In genomic region chrX:52155408-52155953, GRCm38 (mm10) we compare ENCODE assay signal across 22 mouse cellular contexts. TPM values are rescaled to one million over a fixed set of nuclear protein-coding genes. Genes with fewer than 3 reads are reported as not detected.
A peak's percentile ranks its signal among the peaks of the same experiment; 100 is the strongest.
DNase-seq lines count a peak whose midpoint lies in the region; ATAC-seq and TF ChIP-seq lines count a peak whose summit lies in the region.
"Had no signal": no experiment of that assay in that cellular context is flagged by ENCODE, and none has a peak within 500 bp of the region (broad histone marks: within the 10 kb centered on the region; RNA-seq: fewer than 3 reads in every experiment).

No protein-coding gene starts in this region.

- H3K9ac ChIP-seq in kidney, embryonic 14.5 days (ENCODE audit: low read depth, low read length) = no peak overlapping the region
- no peak overlapping the region for H3K9ac ChIP-seq in lung, embryonic 15.5 days
- H3K9ac ChIP-seq in liver, embryonic 11.5 days (ENCODE audit: low read depth, low read length) = no peak overlapping the region
- H3K9ac ChIP-seq: forebrain, embryonic 13.5 days; liver, embryonic 14.5 days; midbrain, embryonic 12.5 days; neural tube, embryonic 15.5 days had no signal

- ATAC-seq in kidney, embryonic 14.5 days (ENCODE audit: low FRiP score, low TSS enrichment) = no peak
- ATAC-seq in lung, embryonic 15.5 days (ENCODE audit: borderline replicate concordance, extremely low read depth, low FRiP score, low TSS enrichment) = no peak
- ATAC-seq in liver, embryonic 11.5 days (replicated peaks; ENCODE audit: low FRiP score) = no peak
- ATAC-seq in inflammation-experienced regulatory T-cells, adult 6 months = no peak
- ATAC-seq: CD4-positive, CD25-positive, alpha-beta regulatory T cell, adult 4 months; forebrain, embryonic 13.5 days; hindbrain, embryonic 16.5 days; intestine, embryonic 16.5 days had no signal

- 57% methylated on average over 7 of the region's 7 CpGs for WGBS in kidney, adult 2 months
- WGBS in kidney, embryonic 14.5 days = 81% methylated on average over 7 of the region's 7 CpGs
- WGBS in lung, embryonic 15.5 days = 66% methylated on average over 7 of the region's 7 CpGs
- 70% methylated on average over 7 of the region's 7 CpGs for WGBS in liver, embryonic 11.5 days

- H3K9me3 ChIP-seq in kidney, embryonic 14.5 days (ENCODE audit: control insufficient read depth, low read length) = no peaks in the 10 kb centered on the region
- H3K9me3 ChIP-seq in lung, embryonic 15.5 days = no peaks in the 10 kb centered on the region
- no peaks in the 10 kb centered on the region for H3K9me3 ChIP-seq in liver, embryonic 11.5 days (ENCODE audit: control insufficient read depth, low read length)
- H3K9me3 ChIP-seq: forebrain, embryonic 13.5 days; heart, embryonic 10.5 days; limb, embryonic 10.5 days; midbrain, embryonic 12.5 days; neural tube, embryonic 15.5 days had no signal

- DNase-seq in kidney, adult 2 months = peak; percentile 64
- no peak for DNase-seq in lung, postnatal 4 days
- no peak for DNase-seq in liver, embryonic 11.5 days (ENCODE audit: low spot score)
- DNase-seq in ovary, postnatal 10 days (ENCODE audit: low spot score) = no peak
- DNase-seq: adrenal gland, postnatal 25 days; cerebellum, adult 8-10 months; cerebellum, postnatal 36 days; lung, postnatal 10 days; thymus, adult 18-20 months; thymus, postnatal 36 days had no signal

- H3K4me1 ChIP-seq in kidney, adult 2 months (ENCODE audit: control insufficient read depth, insufficient read depth, low read length) = peaks cover 15% of the 10 kb centered on the region
- H3K4me1 ChIP-seq in kidney, embryonic 14.5 days (ENCODE audit: control insufficient read depth, insufficient read depth, low read length) = no peaks in the 10 kb centered on the region
- peaks cover 6% of the 10 kb centered on the region; the same call in 1 of the 2 replicates for H3K4me1 ChIP-seq in lung, embryonic 15.5 days
- H3K4me1 ChIP-seq in liver, embryonic 11.5 days (replicated peaks; ENCODE audit: control insufficient read depth, insufficient read depth, low read length) = peaks cover 4% of the 10 kb centered on the region
- H3K4me1 ChIP-seq: limb, embryonic 10.5 days; midbrain, embryonic 12.5 days; neural tube, embryonic 15.5 days had no signal

- no peaks in the 10 kb centered on the region; the same call in 1 of the 2 replicates for H3K36me3 ChIP-seq in kidney, adult 2 months (ENCODE audit: control insufficient read depth, insufficient read depth, low read length)
- H3K36me3 ChIP-seq in kidney, embryonic 14.5 days (ENCODE audit: control insufficient read depth, insufficient read depth, low read length) = no peaks in the 10 kb centered on the region
- no peaks in the 10 kb centered on the region for H3K36me3 ChIP-seq in lung, embryonic 15.5 days
- H3K36me3 ChIP-seq in liver, embryonic 11.5 days (ENCODE audit: control insufficient read depth, insufficient read depth, low read length) = no peaks in the 10 kb centered on the region
- H3K36me3 ChIP-seq: heart, embryonic 10.5 days; limb, embryonic 10.5 days; midbrain, embryonic 12.5 days; neural tube, embryonic 15.5 days had no signal

- no peak overlapping the region for H3K4me2 ChIP-seq in kidney, embryonic 14.5 days (replicated peaks; ENCODE audit: low read depth, low read length)
- no peak overlapping the region for H3K4me2 ChIP-seq in lung, embryonic 15.5 days
- H3K4me2 ChIP-seq in liver, embryonic 11.5 days = peak overlapping the region; percentile 14; the same call in 1 of the 2 replicates
- H3K4me2 ChIP-seq: forebrain, embryonic 13.5 days; midbrain, embryonic 12.5 days; neural tube, embryonic 15.5 days had no signal

- TF ChIP-seq POLR2A in kidney, adult 2 months (IDR thresholded peaks at IDR 0.05; ENCODE audit: low read depth, low read length) = no peak

- no peak overlapping the region for H3K4me3 ChIP-seq in kidney, adult 2 months (ENCODE audit: insufficient read depth, low read depth, low read length)
- no peak overlapping the region for H3K4me3 ChIP-seq in kidney, embryonic 14.5 days (ENCODE audit: low read length)
- H3K4me3 ChIP-seq in lung, embryonic 15.5 days = no peak overlapping the region
- H3K4me3 ChIP-seq in liver, embryonic 11.5 days (ENCODE audit: low read depth, low read length) = no peak overlapping the region
- H3K4me3 ChIP-seq: forebrain, embryonic 13.5 days; heart, embryonic 10.5 days; limb, embryonic 10.5 days; midbrain, embryonic 12.5 days; neural tube, embryonic 15.5 days had no signal

- no peaks in the 10 kb centered on the region for H3K27me3 ChIP-seq in kidney, adult 2 months (replicated peaks; ENCODE audit: control insufficient read depth, insufficient read depth, low read length)
- H3K27me3 ChIP-seq in kidney, embryonic 14.5 days (ENCODE audit: control insufficient read depth, insufficient read depth, low read length) = no peaks in the 10 kb centered on the region; the same call in 1 of the 2 replicates
- no peaks in the 10 kb centered on the region for H3K27me3 ChIP-seq in lung, embryonic 15.5 days
- no peaks in the 10 kb centered on the region for H3K27me3 ChIP-seq in liver, embryonic 11.5 days (replicated peaks; ENCODE audit: control insufficient read depth, insufficient read depth, low read length)
- H3K27me3 ChIP-seq: forebrain, embryonic 13.5 days; midbrain, embryonic 12.5 days; neural tube, embryonic 15.5 days had no signal

- no peak for TF ChIP-seq CTCF in kidney, adult 2 months (conservative IDR thresholded peaks at IDR 0.05; ENCODE audit: insufficient read depth, insufficient read length, low read depth, low read length)

- peak overlapping the region; percentile 55; the same call in 1 of the 2 replicates for H3K27ac ChIP-seq in kidney, adult 2 months (ENCODE audit: insufficient read depth, low read depth, low read length)
- no peak overlapping the region for H3K27ac ChIP-seq in kidney, embryonic 14.5 days (ENCODE audit: low read depth, low read length)
- H3K27ac ChIP-seq in lung, embryonic 15.5 days = peak overlapping the region; percentile 29; the same call in 1 of the 2 replicates
- no peak overlapping the region for H3K27ac ChIP-seq in liver, embryonic 11.5 days (ENCODE audit: low read depth, low read length)
- H3K27ac ChIP-seq: forebrain, embryonic 13.5 days; heart, embryonic 10.5 days; limb, embryonic 10.5 days; liver, embryonic 14.5 days; midbrain, embryonic 12.5 days; neural tube, embryonic 15.5 days had no signal

RNA-seq across cellular contexts. Expression of gene Gpc4, which starts 9.6 kb away (rescaled TPM):
- polyA plus RNA-seq in kidney, adult 2 months (2012; rRNA removed) = 97.7 and 98.0 TPM in 2 replicates
- polyA plus RNA-seq in kidney, embryonic 14.5 days (2014; fragmentation: Nextera tagmentation; extraction: Ambion mirVana) = 16.9 and 38.0 TPM in 2 replicates
- polyA plus RNA-seq in lung, embryonic 15.5 days (2015; fragmentation: Nextera tagmentation; extraction: Ambion mirVana) = 36.7 and 40.2 TPM in 2 replicates
- polyA plus RNA-seq in liver, embryonic 11.5 days (2014; fragmentation: Nextera tagmentation; extraction: Ambion mirVana) = 11.5 and 13.4 TPM in 2 replicates
- not detected for polyA plus RNA-seq in inflammation-experienced regulatory T-cells, adult 6 months (2017; shearing (Covaris generic))
- polyA plus RNA-seq: CD4-positive, CD25-positive, alpha-beta regulatory T cell, adult 4 months had no signal

Comparison
In these comparisons a context has a peak if more than half of its experiments do, and no peak if none do; other contexts are left out.
1. H3K27ac ChIP-seq: peak in kidney, adult 2 months (single experiment) and lung, embryonic 15.5 days (single experiment); none in kidney, embryonic 14.5 days (single experiment) and liver, embryonic 11.5 days (single experiment).
2. RNA of gene Gpc4, which starts 9.6 kb away (polyA plus RNA-seq): 97.7 to 98.0 TPM in kidney, adult 2 months, 36.7 to 40.2 TPM in lung, embryonic 15.5 days, 16.9 to 38.0 TPM in kidney, embryonic 14.5 days and 11.5 to 13.4 TPM in liver, embryonic 11.5 days; not detected in inflammation-experienced regulatory T-cells, adult 6 months; every median in the first group is over 10 times any median in the second.